Mouse (Mus musculus) brain, embryonic 14.5 days (tissue): Measurements from ENCODE around the gene Ubtd2. TPM values are rescaled to one million over a fixed set of nuclear protein-coding genes. Genes with fewer than 3 reads are reported as not detected.

Source experiments
- DNase-seq: peaks from one replicate; pipeline ENCODE4 v3.0.0-alpha.2; 2011; ENCODE audit warnings: low read depth
- CTCF ChIP-seq: fragments of 200-500 bp; IDR thresholded peaks from 2 replicates; pipeline ENCODE4 v1.5.1; 2012; ENCODE audit warnings: inconsistent platforms, mild to moderate bottlenecking, moderate library complexity, borderline replicate concordance; ENCODE audit not compliant: insufficient read depth, insufficient read length; ENCODE audit errors: extremely low read depth
- POLR2A ChIP-seq: fragments of 200-500 bp; IDR thresholded peaks from 2 replicates; pipeline ENCODE4 v1.6.1; 2012; ENCODE audit warnings: mild to moderate bottlenecking, inconsistent platforms, borderline replicate concordance; ENCODE audit not compliant: poor library complexity, insufficient read depth, insufficient read length, severe bottlenecking; ENCODE audit errors: extremely low read depth
- polyA plus RNA-seq: library from polyadenylated mRNA; depleted of rRNA; stranded (reverse); fragments of >200 nt; gene quantifications from 2 replicates; pipeline ENCODE4 v1.2.3, GENCODE M21; 2012

Gene Ubtd2
- polyA plus RNA-seq, 1 experiment, result 70.7 TPM

- DNase-seq, result peak; percentile 95
These were observed 77.8 kb downstream of the Ubtd2 start, which contains the start of gene Stk10 for GRCm38 (mm10) chr11:32532765-32533481. Gene Stk10 (plus strand): TSS chr11:32533305.

DNA sequence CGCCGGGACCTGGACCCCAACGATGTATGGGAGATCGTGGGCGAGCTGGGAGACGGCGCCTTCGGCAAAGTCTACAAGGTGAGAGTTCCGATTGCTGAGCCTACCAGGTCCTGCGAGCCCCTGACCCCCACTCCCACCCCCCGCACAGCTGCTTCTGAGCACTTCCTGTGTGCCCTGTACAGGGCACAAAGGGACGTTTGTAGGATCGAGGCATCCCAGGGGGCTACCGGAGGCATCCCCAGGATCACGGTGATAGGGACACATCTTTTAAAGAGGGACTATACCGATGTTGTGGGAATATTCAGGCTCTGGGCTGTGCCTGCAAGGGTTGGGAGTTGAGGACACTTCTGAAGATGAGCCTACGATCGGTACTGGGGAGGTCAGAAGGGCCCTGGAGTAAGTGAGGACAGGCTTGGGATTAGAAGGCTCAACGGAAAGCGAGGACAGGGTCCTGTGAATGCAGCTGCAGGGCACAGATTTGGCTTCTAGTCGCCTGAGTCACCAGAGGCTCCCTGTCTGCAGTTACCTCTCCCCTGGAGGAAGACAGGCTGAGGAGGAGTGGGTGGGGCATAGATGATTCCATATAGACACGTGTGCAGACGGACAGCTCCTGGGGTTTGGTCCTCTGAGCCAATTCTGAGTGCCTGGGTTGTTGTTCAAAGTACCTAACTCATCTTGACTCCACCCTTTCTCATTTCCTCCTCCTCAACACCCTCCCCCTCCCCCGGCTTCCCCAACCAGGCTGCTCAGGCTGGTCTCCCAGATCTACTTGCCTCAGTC lies 78.5 kb downstream of the Ubtd2 start:
- DNase-seq, result peak; percentile 32
- TF ChIP-seq POLR2A (no peak), CTCF (no peak)

More at GRCm38 (mm10) chr11:32532765-32533481, 77.8 kb downstream of the Ubtd2 start, which contains the start of gene Stk10:
- TF ChIP-seq CTCF (no peak), POLR2A (peak; percentile 69; the same call in 1 of the 2 replicates)

GRCm38 (mm10) chr11:32534453-32535075 lies 79.4 kb downstream of the Ubtd2 start:
- no peak for DNase-seq
- no peak for TF ChIP-seq POLR2A
- no peak for TF ChIP-seq CTCF

DNA sequence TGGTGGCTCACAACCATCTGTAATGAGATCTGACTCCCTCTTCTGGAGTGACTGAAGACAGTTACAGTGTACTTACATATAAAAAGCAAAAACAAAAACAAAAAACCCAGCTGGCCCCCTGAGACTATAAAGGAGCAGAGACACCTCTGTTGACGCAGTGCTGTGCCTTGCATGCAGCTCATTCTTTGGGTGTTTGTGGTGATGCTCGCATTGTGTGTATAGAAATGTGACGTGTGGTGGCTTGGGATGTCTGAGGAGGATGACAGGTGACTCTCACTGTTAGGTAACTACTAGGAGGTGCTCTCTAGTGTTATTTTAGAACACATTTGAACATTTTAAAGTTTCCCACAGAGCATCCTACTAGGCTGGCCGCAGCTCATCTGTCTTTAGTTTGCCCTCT lies 80.5 kb downstream of the Ubtd2 start:
- no peak for TF ChIP-seq POLR2A
- TF ChIP-seq CTCF, result no peak
- DNase-seq, result no peak

GRCm38 (mm10) chr11:32536954-32537353 lies 81.8 kb downstream of the Ubtd2 start:
- peak; percentile 91 for DNase-seq
- TF ChIP-seq CTCF, result no peak
- no peak for TF ChIP-seq POLR2A

DNA sequence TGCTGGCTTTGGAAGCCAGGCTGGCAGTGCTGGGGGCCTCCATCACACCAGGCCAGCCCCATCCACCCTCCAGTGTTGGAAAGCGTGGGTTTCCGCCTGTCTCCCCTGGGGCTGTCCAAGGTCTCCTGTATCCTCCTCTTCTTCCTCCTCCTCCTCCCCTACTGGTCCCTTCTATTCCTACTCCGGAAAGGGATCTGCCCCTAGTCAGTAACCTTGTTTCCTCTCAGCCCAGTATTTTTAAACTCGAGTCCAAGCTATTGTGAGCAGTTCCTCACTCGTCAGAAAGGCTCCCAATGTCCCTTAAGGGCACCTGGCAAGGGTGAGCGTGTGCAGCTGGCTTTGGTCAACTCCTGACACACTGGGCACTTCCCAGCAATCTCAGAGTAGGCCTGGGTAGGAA lies 83.3 kb downstream of the Ubtd2 start:
- no peak for TF ChIP-seq CTCF
- TF ChIP-seq POLR2A, result no peak
- DNase-seq, result no peak

DNA sequence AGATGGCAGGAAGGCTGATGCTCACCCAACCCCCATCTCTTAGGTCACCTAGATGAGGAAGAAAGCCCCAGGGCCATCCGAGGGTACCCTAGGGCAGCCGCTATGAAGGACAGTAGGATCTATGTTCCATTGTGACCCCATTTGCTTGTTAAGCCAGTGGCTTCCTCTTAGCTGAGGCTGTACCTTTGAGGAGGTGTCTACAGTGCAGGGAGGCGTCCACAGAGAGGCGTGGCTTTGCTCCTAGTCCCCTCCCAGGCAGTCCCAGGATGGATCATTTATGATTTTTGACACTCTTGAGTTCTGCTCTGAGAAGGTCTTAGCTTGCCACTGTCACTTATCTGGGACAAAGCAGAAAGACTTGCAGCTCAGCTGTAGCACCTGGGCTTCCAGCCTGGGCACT lies 83.7 kb downstream of the Ubtd2 start:
- TF ChIP-seq POLR2A, result no peak
- TF ChIP-seq CTCF, result no peak
- no peak for DNase-seq

GRCm38 (mm10) chr11:32539717-32540116 lies 84.5 kb downstream of the Ubtd2 start:
- TF ChIP-seq CTCF (no peak), POLR2A (no peak)
- DNase-seq, result no peak

GRCm38 (mm10) chr11:32540463-32540862 lies 85.3 kb downstream of the Ubtd2 start:
- TF ChIP-seq CTCF (no peak), POLR2A (no peak)
- DNase-seq, result no peak

DNA sequence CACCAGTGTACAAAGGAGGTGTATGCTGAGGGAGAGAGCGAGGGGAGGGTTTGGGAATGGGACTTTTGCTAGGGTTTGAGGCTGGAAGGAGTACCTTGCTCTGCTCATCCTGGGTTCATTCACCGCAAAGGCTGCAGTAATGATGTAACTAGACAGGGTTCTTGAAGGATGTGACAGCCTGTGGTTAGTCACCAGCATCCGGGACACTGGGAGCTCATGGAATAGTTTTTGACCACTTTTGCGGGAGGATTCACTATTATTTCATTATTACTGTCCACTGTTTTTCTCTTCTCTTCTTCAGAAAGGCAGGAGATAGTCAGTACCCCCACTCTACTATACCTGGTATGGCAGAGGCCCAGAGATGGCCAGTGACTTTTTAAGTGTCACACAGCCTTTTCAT lies 87.0 kb downstream of the Ubtd2 start:
- DNase-seq, result no peak
- TF ChIP-seq POLR2A (no peak), CTCF (no peak)
